Mouse (Mus musculus) layer of hippocampus, postnatal 25 days (tissue): Measurements from ENCODE around the gene Krt5. TPM values are rescaled to one million over a fixed set of nuclear protein-coding genes. Genes with fewer than 3 reads are reported as not detected.
"Not testable (repeated sequence)": the region's sequence is repeated elsewhere in the genome, so short reads cannot be mapped to it uniquely, and the experiment has no call there.

Source experiments
- DNase-seq, 2 experiments: peaks; one replicate each; pipeline ENCODE4 v3.0.0; 2022; ENCODE audit warnings: mixed read lengths in 2 of 2, low spot score in 1 of 2; ENCODE audit errors: extremely low spot score in 1 of 2
- total RNA-seq, 2 experiments: library from RNA; stranded (reverse); gene quantifications; 2 replicates each; pipeline ENCODE4 v1.2.3; 2021

Krt5 gene
- total RNA-seq, result under 1 TPM; 0.33 to 0.52 TPM

GRCm38 (mm10) chr15:101712720-101713119 lies at the start of gene Krt5:
Gene Krt5, minus strand, starts transcription at chr15:101712898.
- no peak for DNase-seq

- DNase-seq, result no peak
Observed at GRCm38 (mm10) chr15:101742711-101743110, 30.0 kb upstream of the Krt5 start, which contains the start of gene Krt71. Gene Krt71, minus strand, starts transcription at chr15:101743109.

DNA sequence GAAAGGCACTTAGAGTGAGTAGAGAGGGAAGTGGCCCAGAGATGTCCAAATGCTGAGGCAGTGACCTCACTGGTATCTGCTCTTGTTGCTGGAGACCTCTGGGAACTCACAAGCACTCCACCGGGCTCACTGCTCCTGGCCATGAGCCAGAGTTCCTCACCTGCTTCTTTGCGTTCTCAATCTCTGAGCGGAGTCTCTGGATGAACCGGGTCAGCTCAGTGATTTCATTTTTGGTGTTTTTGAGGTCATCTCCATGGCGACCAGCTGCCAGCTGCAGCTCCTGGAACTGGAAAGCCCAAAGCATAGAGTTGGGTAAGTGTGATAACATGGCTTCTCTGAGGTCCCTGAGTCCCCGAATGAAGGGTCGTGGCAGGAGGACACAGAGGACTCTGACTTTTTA lies 25.1 kb upstream of the Krt5 start:
- DNase-seq, result no peak

DNA sequence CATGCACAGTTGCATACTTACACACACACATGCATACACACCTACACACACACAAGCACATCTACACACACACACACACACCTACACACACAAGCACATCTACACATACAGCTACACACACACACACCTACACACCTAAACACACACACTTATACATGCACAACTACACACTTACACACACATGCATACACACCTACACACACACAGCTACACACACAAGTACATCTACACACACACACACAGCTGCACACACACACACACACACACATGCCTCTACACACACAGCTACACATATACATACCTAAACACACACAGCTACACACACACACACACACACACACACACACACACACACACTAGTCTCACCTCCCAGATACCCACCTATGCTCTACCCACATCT lies 18.0 kb upstream of the Krt5 start:
- DNase-seq, result no peak

DNA sequence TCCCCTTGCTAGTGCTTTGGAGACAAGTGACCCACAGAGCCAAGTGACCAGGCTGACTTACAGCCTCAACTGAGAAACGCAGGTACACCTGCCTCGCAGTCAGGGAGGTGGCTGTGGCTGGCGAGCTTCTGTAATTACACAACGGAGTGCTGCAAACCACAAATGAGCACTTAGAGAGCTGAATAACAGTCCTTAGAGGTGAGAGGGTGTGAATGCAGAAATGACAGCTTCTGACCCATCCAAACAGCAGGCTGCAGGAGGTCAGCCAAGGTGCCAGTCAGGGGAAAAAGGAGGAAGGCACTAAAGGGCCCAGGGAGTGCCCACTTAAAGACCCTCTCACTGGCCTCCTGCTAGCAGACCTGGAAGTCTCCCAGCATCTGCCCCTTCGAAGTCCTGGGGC lies 12.0 kb upstream of the Krt5 start:
- no peak for DNase-seq

GRCm38 (mm10) chr15:101715831-101716230 lies 3.1 kb upstream of the Krt5 start:
- DNase-seq, result no peak

DNA sequence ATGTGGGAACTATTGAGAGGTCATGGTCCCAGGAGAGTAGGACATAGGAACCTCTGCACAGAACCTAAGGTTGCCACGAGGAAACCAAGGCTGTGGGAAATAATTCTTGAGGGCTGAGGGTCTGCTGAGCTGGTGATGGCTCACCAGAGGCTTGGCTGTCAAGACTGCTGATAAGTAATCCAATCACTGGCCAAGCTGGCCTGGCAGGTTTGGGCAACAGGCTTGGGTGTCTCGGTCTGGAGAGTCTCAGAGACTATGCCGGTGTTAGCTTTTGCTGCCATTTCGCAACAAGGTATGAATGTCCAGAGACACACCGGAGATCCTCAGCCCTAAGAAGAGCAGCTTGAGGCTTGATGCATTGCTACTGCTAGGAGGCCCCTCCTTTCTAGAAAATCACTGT lies 1.7 kb upstream of the Krt5 start:
- no peak for DNase-seq

GRCm38 (mm10) chr15:101713731-101714130 lies 1.0 kb upstream of the Krt5 start:
- DNase-seq, result no peak

GRCm38 (mm10) chr15:101708683-101709082 lies 4.0 kb downstream of the Krt5 start:
- no peak for DNase-seq

DNA sequence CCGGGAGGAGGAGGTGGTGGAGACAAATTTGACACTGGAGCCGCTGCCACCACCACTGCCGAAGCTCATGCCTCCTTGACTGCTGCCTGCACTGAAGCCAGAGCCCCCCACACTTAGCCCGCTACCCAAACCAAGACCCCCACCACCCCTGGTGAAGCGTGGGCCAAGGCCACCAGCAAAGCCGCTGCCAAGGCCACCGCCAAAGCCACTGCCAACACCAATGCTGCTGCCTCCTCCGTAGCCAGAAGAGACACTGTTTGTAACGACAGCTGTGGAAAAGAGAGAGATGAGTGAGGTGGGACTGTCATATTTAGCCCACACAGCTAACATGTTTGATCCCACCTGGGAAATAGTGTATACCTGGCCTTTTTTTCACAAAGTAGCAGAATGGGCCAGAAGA lies 5.2 kb downstream of the Krt5 start:
- DNase-seq, result no peak

DNA sequence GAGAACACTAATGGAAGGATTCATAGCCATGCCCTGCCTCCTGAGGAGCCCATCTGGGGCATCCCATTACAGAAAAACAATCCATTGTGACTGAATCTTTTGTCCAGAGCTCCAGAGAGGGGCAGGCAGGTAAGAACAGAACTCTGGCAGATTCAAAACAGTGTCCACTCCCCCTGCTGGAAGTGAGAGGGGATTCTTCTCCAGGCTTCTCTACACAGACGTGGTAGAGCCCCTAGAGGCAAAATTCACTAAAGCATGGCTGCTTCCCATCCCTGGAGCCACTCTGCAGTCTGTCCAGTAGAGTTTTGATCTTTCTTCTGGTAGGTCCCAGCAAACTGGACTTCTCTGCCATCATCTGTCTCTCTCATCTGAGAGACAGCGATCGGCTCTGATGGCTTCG lies 8.6 kb downstream of the Krt5 start:
- DNase-seq, result no peak

GRCm38 (mm10) chr15:101702380-101702779 lies 10.3 kb downstream of the Krt5 start:
- DNase-seq, result no peak

GRCm38 (mm10) chr15:101699866-101700265 lies 12.8 kb downstream of the Krt5 start:
- DNase-seq, result no peak

DNA sequence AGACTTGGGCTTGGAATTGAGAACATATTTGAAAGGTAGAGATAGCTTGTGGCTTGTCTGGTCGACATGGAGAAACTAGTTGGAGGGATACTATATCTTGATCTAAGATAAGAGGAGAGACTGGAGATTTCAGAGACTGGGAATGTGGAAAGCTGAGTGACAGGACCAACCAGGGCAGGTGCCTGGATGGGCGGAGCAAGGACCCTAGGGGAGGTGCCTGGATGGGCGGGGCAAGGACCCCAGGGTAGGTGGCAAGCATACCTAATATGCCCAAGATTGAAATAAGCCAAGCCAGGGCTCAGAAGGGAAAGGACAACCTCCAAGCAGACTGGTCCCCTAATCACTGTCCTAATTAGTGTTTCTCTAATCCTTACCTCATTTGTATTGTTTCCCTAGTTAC lies 13.5 kb downstream of the Krt5 start:
- DNase-seq, result no peak

- no peak for DNase-seq
Observed at GRCm38 (mm10) chr15:101697326-101698188, 15.1 kb downstream of the Krt5 start.

DNA sequence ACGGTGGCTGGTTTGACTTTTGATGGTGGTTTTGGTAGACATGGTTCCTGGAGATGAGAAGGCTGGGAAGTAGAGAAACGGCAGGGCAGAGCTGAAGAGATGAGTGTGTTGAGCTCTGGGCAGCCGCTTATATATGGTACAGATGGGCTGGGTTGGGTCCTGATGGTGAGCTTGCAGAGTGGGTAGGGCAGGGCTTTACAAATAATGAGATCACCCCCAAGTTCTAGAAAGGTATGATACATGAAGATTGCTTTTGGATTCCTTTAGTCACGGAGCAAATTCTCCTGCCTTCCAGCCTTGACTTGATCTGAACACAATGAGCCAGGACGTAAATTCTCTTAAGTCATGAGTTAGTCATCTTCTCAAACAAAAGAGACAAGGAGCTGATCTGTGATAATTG lies 18.5 kb downstream of the Krt5 start, which contains the start of gene Krt6a:
Gene Krt6a, minus strand, starts transcription at position 101 of the 400 bp plus-strand sequence.
- DNase-seq, result no peak

- not testable (repeated sequence) for DNase-seq
Observed at GRCm38 (mm10) chr15:101690460-101690859, 22.2 kb downstream of the Krt5 start.

- DNase-seq, result no peak
Observed at GRCm38 (mm10) chr15:101688161-101688560, 24.5 kb downstream of the Krt5 start.

- no peak for DNase-seq
Observed at GRCm38 (mm10) chr15:101680187-101680586, 32.5 kb downstream of the Krt5 start, which contains the start of gene Krt6b. Gene Krt6b, minus strand, starts transcription at chr15:101680287.

GRCm38 (mm10) chr15:101675978-101676377 lies 36.7 kb downstream of the Krt5 start:
- DNase-seq, result no peak
